Mouse (Mus musculus) spleen, adult 18-20 months (tissue): ENCODE measurements around the gene Art1.

ENCODE experiments used
- DNase-seq, 2 experiments: peaks; one replicate each; pipeline ENCODE4 v3.0.0; 2022; ENCODE audit warnings: mixed read lengths in 2 of 2

Gene Art1

GRCm38 (mm10) chr7:102101487-102101886, at the start of gene Art1:
Gene Art1, plus strand, starts transcription at chr7:102101743.
- no peak for DNase-seq

- DNase-seq: no peak
Measured at GRCm38 (mm10) chr7:102061353-102061752, 40.2 kb upstream of the Art1 start.

GRCm38 (mm10) chr7:102062203-102062602, 39.3 kb upstream of the Art1 start:
- DNase-seq: no peak

GRCm38 (mm10) chr7:102063891-102064290, 37.7 kb upstream of the Art1 start:
- DNase-seq: no peak

- DNase-seq: no peak
Measured at GRCm38 (mm10) chr7:102064655-102065045, 36.9 kb upstream of the Art1 start.

- DNase-seq: peak; percentile 83 to 85
Measured at GRCm38 (mm10) chr7:102065046-102065891, 36.3 kb upstream of the Art1 start, which contains the start of the genes Rnf121, Xndc1 and Xntrpc. Gene Rnf121, minus strand, starts transcription at chr7:102065469. Gene Xndc1, plus strand, starts transcription at chr7:102065511. Gene Xntrpc, plus strand, starts transcription at chr7:102065713.

GRCm38 (mm10) chr7:102066363-102066762, 35.2 kb upstream of the Art1 start:
- no peak for DNase-seq

GRCm38 (mm10) chr7:102076714-102077296, 24.7 kb upstream of the Art1 start:
- peak in 1 of 2 experiments; percentile 38 for DNase-seq

GRCm38 (mm10) chr7:102078517-102078916, 23.0 kb upstream of the Art1 start:
- DNase-seq: peak in 1 of 2 experiments; percentile 19

- no peak for DNase-seq
Measured at GRCm38 (mm10) chr7:102080311-102080710, 21.2 kb upstream of the Art1 start.

GRCm38 (mm10) chr7:102081784-102082183, 19.8 kb upstream of the Art1 start:
- no peak for DNase-seq

GRCm38 (mm10) chr7:102082816-102083215, 18.7 kb upstream of the Art1 start, which contains the start of gene Trpc2:
Gene Trpc2, plus strand, starts transcription at chr7:102083116.
- DNase-seq: no peak

GRCm38 (mm10) chr7:102084041-102084696, 17.4 kb upstream of the Art1 start:
- DNase-seq: no peak

GRCm38 (mm10) chr7:102087336-102087735, 14.2 kb upstream of the Art1 start:
- DNase-seq: no peak

GRCm38 (mm10) chr7:102099760-102100661, 1.5 kb upstream of the Art1 start:
- DNase-seq: peak in 1 of 2 experiments; percentile 17

GRCm38 (mm10) chr7:102100868-102101267, 675 bp upstream of the Art1 start:
- no peak for DNase-seq

GRCm38 (mm10) chr7:102102241-102102640, 698 bp downstream of the Art1 start:
- no peak for DNase-seq

GRCm38 (mm10) chr7:102102696-102103095, 1.2 kb downstream of the Art1 start:
- no peak for DNase-seq

- no peak for DNase-seq
Measured at GRCm38 (mm10) chr7:102103555-102103954, 2.0 kb downstream of the Art1 start.

- DNase-seq: no peak
Measured at GRCm38 (mm10) chr7:102104126-102104525, 2.6 kb downstream of the Art1 start.

- DNase-seq: no peak
Measured at GRCm38 (mm10) chr7:102106700-102107141, 5.2 kb downstream of the Art1 start.

GRCm38 (mm10) chr7:102108206-102108605, 6.7 kb downstream of the Art1 start:
- no peak for DNase-seq
